Mouse (Mus musculus): ENCODE results near the gene Piezo1. TPM values are rescaled to one million over a fixed set of nuclear protein-coding genes. Genes with fewer than 3 reads are reported as not detected.

Gene Piezo1
- polyA plus RNA-seq, 1 experiment from 2014 or later: 253 TPM

DNA sequence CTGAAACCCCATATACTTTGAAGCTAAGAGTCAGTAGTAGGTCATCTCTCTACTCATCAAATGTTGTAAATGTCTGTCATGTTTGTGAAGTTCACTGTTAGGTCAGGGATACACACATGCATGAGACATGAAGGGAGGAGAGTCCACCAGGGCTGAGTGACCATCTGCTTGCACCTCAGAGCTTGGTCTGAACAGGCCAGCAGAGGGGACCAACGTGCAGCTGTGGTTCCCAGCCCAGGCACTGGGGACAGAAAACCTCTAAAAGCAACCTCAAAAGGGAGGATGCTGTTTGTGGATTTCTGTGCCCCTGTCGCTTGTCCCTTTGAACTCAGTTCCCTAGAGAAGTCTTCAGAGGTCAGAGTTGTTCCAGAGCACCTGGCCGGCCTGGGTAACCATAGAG is 105.9 kb downstream of the Piezo1 start:
- in situ Hi-C loops (cut with MboI; ENCODE audit: low pct_unique_long_range_greater_than_20kb): no loop called here
- no peaks in the 10 kb centered on the region for H3K27me3 ChIP-seq
- POLR2A ChIA-PET: no interaction called here
- CTCF ChIA-PET: interaction anchor here (1.2 to 2.7 kb wide), 4 partner anchors 12 to 24 kb away, joined by 3 to 12 read pairs (median 4); partner anchors contain the start of gene Snai3
- no peak for ATAC-seq
- DNase-seq (ENCODE audit: low read depth, low spot score): no peak
- no peak for TF ChIP-seq CTCF (IDR thresholded peaks at IDR 0.05)

DNA sequence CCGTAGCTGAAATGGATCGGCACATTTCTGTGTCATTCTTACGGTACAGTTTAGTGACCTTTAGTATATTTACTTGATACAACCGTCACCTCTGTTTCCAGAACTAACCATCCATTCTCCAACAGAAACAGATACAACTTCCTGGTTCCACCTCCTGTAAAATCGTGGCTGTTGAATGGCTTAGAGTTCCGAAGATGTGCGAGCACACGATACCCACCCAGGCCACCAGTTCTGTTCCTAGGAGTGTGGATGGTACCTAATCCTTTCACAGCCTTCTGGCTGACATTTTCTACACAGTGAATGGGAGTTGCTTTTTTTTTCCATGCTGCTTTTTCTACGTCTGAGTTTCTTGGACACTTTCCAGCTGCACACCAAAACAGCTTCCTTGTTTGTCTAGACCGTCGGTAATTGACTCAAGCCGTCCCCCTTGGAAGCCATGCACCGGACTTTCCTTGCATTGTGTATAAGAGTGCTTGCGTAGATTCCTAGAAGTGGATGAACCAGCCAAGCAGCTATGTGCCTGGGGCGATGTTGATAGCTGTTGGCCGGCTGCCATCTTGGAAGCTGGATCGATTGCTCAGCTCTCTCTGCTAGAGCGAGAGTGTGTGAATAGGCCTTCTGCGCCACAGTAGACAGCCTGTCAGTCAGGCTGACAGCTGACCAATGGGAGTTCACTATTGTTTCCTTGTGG is 106.9 kb downstream of the Piezo1 start:
- in situ Hi-C loops (cut with MboI; ENCODE audit: low pct_unique_long_range_greater_than_20kb): no loop called here
- CTCF ChIA-PET: interaction anchor here (0.8 to 2.7 kb wide), 9 partner anchors 12 to 123 kb away, joined by 3 to 12 read pairs (median 4); partner anchors contain the start of genes Cyba and Snai3

DNA sequence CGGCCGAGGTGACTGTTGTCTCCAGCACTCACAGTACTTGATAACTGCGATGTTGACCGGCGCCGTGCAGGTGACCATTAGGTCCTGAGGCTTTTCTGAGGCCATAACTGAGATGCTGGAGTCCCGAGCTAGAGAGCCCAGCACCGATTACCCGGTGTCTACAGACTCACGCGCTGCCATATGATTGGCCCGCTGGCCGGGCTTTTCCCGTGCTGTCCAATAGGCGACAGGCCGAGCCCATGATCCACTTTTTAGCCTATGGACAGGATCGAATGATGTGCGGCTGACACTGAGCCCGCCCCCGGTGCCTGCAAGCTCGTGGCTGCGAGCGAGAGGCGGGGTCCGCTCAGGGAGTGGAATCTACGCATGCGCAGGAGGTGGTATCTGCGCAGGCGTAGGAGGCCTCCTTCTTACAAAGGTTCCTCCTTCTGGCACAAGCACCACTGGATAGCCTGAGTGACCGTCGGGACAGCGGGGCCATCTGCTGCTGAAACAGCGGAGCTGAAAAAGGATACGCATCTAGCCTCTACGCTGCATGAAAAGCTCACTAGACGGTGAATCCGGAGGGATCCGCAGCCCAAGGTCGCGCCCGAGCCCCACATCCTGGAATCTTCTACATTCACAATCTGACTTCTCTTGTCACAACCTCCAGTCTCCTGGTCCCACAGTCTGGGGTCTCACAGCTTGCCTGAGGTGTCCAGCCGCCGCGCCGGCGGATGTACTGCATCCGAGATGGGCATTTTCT is 107.7 kb downstream of the Piezo1 start, which contains the start of gene Mvd:
TSS of gene Mvd (minus strand) at position 161 of the 745 bp plus-strand sequence.
- H3K27me3 ChIP-seq: no peaks in the 10 kb centered on the region
- peak; percentile 91 for ATAC-seq
- in situ Hi-C loops (cut with MboI; ENCODE audit: low pct_unique_long_range_greater_than_20kb): no loop called here
- ChIA-PET POLR2A (interaction anchor here (0.8 to 2.5 kb wide), 8 partner anchors 11 to 106 kb away, joined by 3 to 11 read pairs (median 4); partner anchors contain the start of gene Cyba), CTCF (interaction anchor here (0.8 to 2.7 kb wide), 7 partner anchors 11 to 123 kb away, joined by 3 to 12 read pairs (median 4); partner anchors contain the start of genes Cyba and Snai3)
- TF ChIP-seq CTCF (IDR thresholded peaks at IDR 0.05): no peak
- peak; percentile 97 for DNase-seq (ENCODE audit: low read depth, low spot score)

More for the DNA sequence above, 106.9 kb downstream of the Piezo1 start:
- ATAC-seq (no peak), DNase-seq (ENCODE audit: low read depth, low spot score) (peak; percentile 87)
- no peaks in the 10 kb centered on the region for H3K27me3 ChIP-seq
- no peak for TF ChIP-seq CTCF (IDR thresholded peaks at IDR 0.05)
- POLR2A ChIA-PET: interaction anchor here (0.6 to 1.4 kb wide), 9 partner anchors 15 to 221 kb away, joined by 3 to 5 read pairs (median 3); no protein-coding TSS in a partner anchor

DNA sequence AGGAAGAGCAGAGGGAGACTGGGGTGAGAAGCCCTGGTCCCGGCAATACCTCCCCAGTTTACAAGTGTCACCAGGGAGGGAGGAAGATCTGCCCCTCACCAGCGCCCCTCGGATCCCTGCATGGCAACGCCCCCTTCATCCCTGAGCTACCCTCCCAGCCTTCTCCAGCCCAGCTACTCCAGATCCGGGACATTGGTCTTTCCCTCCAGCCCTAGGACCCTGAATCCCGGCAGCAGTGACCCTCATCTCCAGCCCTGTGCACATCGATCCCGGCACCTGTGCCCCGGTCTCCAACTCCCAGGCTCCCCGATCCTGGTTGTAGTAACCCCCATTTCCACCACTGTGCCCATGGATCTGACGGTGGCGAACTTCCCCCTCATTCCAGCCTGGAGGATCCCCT is 108.3 kb downstream of the Piezo1 start:
- H3K27me3 ChIP-seq: no peaks in the 10 kb centered on the region
- no peak for DNase-seq (ENCODE audit: low read depth, low spot score)
- POLR2A ChIA-PET: interaction anchor here (0.7 to 2.5 kb wide), 2 partner anchors 10 to 42 kb away, joined by 3 to 11 read pairs; partner anchors contain the start of gene Cyba
- TF ChIP-seq CTCF (IDR thresholded peaks at IDR 0.05): no peak
- ATAC-seq: peak; percentile 3
- CTCF ChIA-PET: interaction anchor here (0.9 to 2.7 kb wide), 6 partner anchors 10 to 124 kb away, joined by 3 to 12 read pairs (median 4); partner anchors contain the start of genes Cyba and Snai3
- in situ Hi-C loops (cut with MboI; ENCODE audit: low pct_unique_long_range_greater_than_20kb): no loop called here

DNA sequence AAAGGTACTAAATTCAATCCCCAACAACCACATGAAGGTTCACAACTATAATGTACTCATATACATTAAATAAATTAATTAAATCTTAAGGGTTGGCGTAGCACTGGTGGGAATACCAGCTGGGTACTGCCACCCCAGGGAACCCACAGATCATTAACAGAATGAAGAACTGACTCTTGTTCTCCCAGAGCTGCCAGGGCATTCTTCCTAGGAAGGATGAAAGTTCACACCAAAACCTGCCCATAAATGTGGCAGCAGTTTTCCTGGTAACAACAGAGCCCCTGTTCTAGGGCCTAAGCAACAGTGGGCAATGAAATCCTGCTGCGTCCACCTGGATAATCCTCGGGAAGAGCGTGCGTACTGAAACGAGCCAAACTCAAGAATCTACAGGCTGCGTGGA is 108.8 kb downstream of the Piezo1 start:
- no peak for ATAC-seq
- in situ Hi-C loops (cut with MboI; ENCODE audit: low pct_unique_long_range_greater_than_20kb): no loop called here
- TF ChIP-seq CTCF (IDR thresholded peaks at IDR 0.05): no peak

DNA sequence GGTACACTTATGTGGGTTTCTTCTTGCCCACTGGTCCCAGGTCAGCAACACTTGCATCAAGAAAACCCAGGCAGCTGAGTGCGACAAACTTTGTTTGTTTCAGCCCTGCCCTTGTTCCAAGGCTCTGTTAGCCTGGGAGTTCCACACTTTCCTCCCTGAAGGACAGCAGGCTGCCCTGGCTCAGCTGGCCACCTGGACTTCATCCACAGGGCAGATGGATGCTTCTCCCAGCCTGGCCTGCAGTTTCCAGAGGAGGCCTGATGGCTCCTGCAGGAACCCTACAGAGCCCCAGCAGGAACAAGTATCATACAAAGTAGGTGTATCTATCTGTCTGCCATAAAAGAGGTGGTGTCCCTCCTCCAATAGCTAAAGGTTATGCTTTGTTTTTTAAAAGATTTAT is 109.8 kb downstream of the Piezo1 start:
- ATAC-seq (no peak), DNase-seq (ENCODE audit: low read depth, low spot score) (no peak)
- TF ChIP-seq CTCF (IDR thresholded peaks at IDR 0.05): no peak
- no peaks in the 10 kb centered on the region for H3K27me3 ChIP-seq
- in situ Hi-C loops (cut with MboI; ENCODE audit: low pct_unique_long_range_greater_than_20kb): no loop called here
- CTCF ChIA-PET: interaction anchor here (1.2 kb wide), 1 partner anchor 34 kb away, joined by 3 read pairs; no protein-coding TSS in a partner anchor
- POLR2A ChIA-PET: interaction anchor here (2.5 kb wide), 1 partner anchor 9 kb away, joined by 11 read pairs; the partner anchor contains the start of gene Cyba

More for the DNA sequence above, 108.8 kb downstream of the Piezo1 start:
- ChIA-PET POLR2A (interaction anchor here (0.7 to 2.5 kb wide), 2 partner anchors 10 to 42 kb away, joined by 3 to 11 read pairs; partner anchors contain the start of gene Cyba), CTCF (interaction anchor here (0.9 to 2.4 kb wide), 3 partner anchors 10 to 41 kb away, joined by 3 to 6 read pairs (median 4); partner anchors contain the start of gene Cyba)
- DNase-seq (ENCODE audit: low read depth, low spot score): no peak
- H3K27me3 ChIP-seq: no peaks in the 10 kb centered on the region

DNA sequence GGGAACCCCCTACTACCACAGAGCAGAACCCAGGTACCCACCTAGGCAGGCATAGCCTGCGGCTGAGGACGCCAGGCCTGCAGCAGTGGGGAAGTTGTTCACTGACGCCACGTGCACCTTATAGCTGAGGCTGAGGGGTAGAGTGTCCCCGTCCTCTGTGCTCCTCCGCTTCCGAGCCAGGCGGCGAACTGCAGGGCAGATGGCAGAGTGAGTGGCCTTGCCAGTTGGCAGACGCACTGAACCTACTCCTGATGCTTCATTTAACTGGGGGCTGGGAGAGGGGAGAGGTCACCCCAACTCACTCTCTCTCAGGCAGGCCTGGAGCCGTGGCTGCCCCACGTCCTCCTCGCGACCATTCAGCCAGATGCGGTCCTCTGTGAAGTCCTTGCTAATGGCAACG is 111.8 kb downstream of the Piezo1 start:
- POLR2A ChIA-PET: no interaction called here
- no peaks in the 10 kb centered on the region for H3K27me3 ChIP-seq
- CTCF ChIA-PET: no interaction called here
- no peak for TF ChIP-seq CTCF (IDR thresholded peaks at IDR 0.05)
- in situ Hi-C loops (cut with MboI; ENCODE audit: low pct_unique_long_range_greater_than_20kb): no loop called here
- ATAC-seq: no peak
- no peak for DNase-seq (ENCODE audit: low read depth, low spot score)

DNA sequence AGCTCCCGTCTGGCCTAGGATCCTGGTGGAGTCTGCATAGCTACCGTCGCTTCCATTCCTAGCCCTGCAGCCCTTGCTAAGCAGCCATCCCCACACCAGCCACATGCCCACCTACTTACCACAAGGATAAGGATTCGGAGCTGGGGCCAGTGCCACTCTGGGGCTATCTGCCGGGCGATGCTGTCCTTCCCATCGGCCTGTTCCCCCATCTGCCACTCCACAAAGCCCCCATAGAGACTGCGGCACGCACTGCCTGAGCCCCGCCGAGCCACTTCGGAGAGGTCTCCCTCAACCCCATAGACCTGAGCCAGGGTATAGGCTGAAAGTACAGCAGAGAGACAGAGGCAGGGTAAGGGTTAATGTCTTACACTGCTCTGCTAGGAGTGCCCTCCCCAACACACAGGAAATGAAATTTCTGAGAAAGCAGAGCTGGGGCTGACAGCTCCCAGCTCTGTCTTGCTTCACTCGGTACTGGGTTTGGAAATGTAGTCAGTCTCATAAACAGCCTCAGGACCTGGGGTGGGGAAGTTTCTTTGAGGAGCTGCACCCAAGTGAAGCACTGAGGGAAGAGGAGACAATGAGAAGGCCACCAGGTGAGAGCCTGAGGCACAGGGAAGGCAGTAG is 113.3 kb downstream of the Piezo1 start:
- in situ Hi-C loops (cut with MboI; ENCODE audit: low pct_unique_long_range_greater_than_20kb): no loop called here
- TF ChIP-seq CTCF (IDR thresholded peaks at IDR 0.05): no peak
- CTCF ChIA-PET: no interaction called here
- ATAC-seq: no peak
- DNase-seq (ENCODE audit: low read depth, low spot score): no peak
- no peaks in the 10 kb centered on the region for H3K27me3 ChIP-seq
- POLR2A ChIA-PET: no interaction called here

DNA sequence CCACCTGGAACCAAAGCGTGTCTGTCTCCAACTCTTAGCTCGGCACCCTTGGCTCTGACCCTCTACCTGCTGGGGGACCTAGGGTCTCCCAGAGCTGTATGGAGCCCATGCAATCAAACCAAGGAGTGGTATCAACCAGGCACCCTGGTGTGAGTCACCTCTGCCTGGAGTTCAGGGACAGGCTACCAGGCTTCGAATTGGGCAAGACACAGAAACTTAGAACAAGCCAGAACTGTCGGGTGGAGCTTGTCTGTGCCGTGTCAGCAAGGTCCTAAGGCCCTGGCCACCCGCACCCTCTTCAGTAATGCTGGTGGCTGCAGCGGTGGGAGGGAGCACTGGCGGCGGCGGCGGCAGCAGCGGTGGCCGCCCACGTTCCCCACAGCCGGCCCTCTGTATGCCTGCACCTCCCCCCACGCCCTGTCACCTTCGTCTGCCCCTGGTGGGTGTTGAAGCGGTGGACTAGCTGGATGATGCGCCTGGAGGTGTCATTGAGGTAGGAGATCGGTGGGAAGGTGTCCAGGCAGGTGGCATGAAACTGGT is 114.5 kb downstream of the Piezo1 start:
- TF ChIP-seq CTCF (IDR thresholded peaks at IDR 0.05): no peak
- in situ Hi-C loops (cut with MboI; ENCODE audit: low pct_unique_long_range_greater_than_20kb): no loop called here
- DNase-seq (ENCODE audit: low read depth, low spot score) (no peak), ATAC-seq (no peak)
- no peaks in the 10 kb centered on the region for H3K27me3 ChIP-seq
- POLR2A ChIA-PET: no interaction called here
- CTCF ChIA-PET: no interaction called here

DNA sequence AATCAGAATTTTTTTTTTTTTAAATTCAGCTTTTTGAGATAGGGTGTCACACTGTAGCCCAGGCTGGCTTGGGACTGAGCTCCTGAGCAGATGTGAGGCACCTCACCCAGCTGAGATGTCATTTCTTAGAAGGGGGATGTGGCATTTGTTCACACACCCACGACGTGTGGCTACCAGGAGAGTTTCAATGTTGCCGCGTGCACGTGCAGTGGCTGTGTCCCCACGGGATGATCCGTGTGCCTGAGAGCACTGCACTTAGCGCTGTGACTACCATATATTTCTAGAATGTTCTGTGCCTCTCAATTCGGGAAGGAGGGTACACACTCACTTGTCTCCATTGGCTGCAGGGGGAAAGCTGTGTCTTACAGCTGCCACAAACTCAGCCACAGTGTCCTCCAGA is 115.0 kb downstream of the Piezo1 start:
- no peaks in the 10 kb centered on the region for H3K27me3 ChIP-seq
- ATAC-seq (no peak), DNase-seq (ENCODE audit: low read depth, low spot score) (no peak)
- in situ Hi-C loops (cut with MboI; ENCODE audit: low pct_unique_long_range_greater_than_20kb): no loop called here
- no peak for TF ChIP-seq CTCF (IDR thresholded peaks at IDR 0.05)
- CTCF ChIA-PET: interaction anchor here (0.8 kb wide), 1 partner anchor 32 kb away, joined by 3 read pairs; no protein-coding TSS in a partner anchor
- POLR2A ChIA-PET: no interaction called here
